Mouse (Mus musculus) midbrain, embryonic 16.5 days (tissue): ENCODE data around the gene Gm14403. TPM values are rescaled to one million over a fixed set of nuclear protein-coding genes. Genes with fewer than 3 reads are reported as not detected.
"Not testable (repeated sequence)": the region's sequence is repeated elsewhere in the genome, so short reads cannot be mapped to it uniquely, and the experiment has no call there.

ENCODE experiments used
- ATAC-seq: fragments of 200-750 bp; cut with Nextera tagmentation; 2 replicates; pipeline ENCODE4 v1.8.0; 2017; ENCODE audit warnings: moderate TSS enrichment
- H3K27ac ChIP-seq: fragments of 300-500 bp; sonication (generic); 2 replicates; pipeline ENCODE4 v1.5.1; 2014; ENCODE audit warnings: mild to moderate bottlenecking, low read length, mixed read lengths
- H3K27me3 ChIP-seq: fragments of 300-500 bp; sonication (generic); 2 replicates; pipeline ENCODE4 v1.6.1; 2014; ENCODE audit warnings: low read depth, low read length, mixed read lengths; ENCODE audit not compliant: control insufficient read depth, insufficient read depth
- H3K36me3 ChIP-seq: fragments of 300-500 bp; sonication (generic); 2 replicates; pipeline ENCODE4 v1.6.1; 2014; ENCODE audit warnings: mild to moderate bottlenecking, low read length, moderate library complexity, mixed read lengths; ENCODE audit not compliant: control insufficient read depth, insufficient read depth
- H3K4me1 ChIP-seq: fragments of 300-500 bp; sonication (generic); 2 replicates; pipeline ENCODE4 v1.6.1; 2014; ENCODE audit warnings: mild to moderate bottlenecking, low read length, mixed read lengths; ENCODE audit not compliant: control insufficient read depth, insufficient read depth
- H3K4me2 ChIP-seq: fragments of 300-500 bp; sonication (generic); 2 replicates; pipeline ENCODE4 v1.6.1; 2014; ENCODE audit warnings: mild to moderate bottlenecking, low read length, mixed read lengths
- H3K4me3 ChIP-seq: fragments of 300-500 bp; sonication (generic); 2 replicates; pipeline ENCODE4 v1.5.1; 2014; ENCODE audit warnings: low read depth, mild to moderate bottlenecking, low read length, moderate library complexity, mixed read lengths
- H3K9ac ChIP-seq: fragments of 300-500 bp; sonication (generic); 2 replicates; pipeline ENCODE4 v1.6.1; 2014; ENCODE audit warnings: low read depth, low read length, mixed read lengths
- H3K9me3 ChIP-seq: fragments of 300-500 bp; sonication (generic); replicated peaks from 2 replicates; pipeline ENCODE4 v1.6.1; 2014; ENCODE audit warnings: mild to moderate bottlenecking, low read length, mixed read lengths; ENCODE audit not compliant: control insufficient read depth, poor library complexity, severe bottlenecking
- WGBS: fragments of 180-500 bp; shearing (Covaris S2); extraction: QIAGEN DNeasy Blood & Tissue Kit; methylation state at CpG from one replicate; pipeline ENCODE4 v1.1.7; 2014; 5-methylcytosine and 5-hydroxymethylcytosine counted together
- polyA plus RNA-seq: library from polyadenylated mRNA; unstranded; fragments of >200 nt; fragmentation: Nextera tagmentation; extraction: Ambion mirVana; gene quantifications from 2 replicates; pipeline ENCODE4 v1.2.1, GENCODE M21; 2015

Gm14403 gene
- polyA plus RNA-seq, 1 experiment from 2014 or later: 3.2 TPM

DNA sequence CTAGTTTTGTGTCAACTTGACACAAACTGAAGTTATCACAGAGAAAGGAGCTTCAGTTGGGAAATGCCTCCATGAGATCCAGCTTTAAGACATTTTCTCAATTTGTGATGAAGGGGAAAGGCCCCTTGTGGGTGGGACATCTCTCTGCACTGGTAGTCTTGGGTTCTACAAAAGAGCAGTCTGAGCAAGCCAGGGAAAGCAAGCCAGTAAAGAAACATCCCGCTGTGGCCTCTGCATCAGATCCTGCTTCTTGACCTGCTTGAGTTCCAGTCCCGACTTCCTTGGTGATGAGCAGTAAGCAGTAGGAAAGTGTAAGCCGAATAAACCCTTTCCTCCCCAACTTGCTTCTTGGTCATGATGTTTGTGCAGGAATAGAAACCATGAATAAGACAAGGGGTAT is 14.0 kb downstream of the Gm14403 start:
- not testable (repeated sequence) for H3K9me3 ChIP-seq, H3K36me3 ChIP-seq, H3K27ac ChIP-seq, H3K9ac ChIP-seq, H3K27me3 ChIP-seq, H3K4me2 ChIP-seq, ATAC-seq, H3K4me3 ChIP-seq, H3K4me1 ChIP-seq
- WGBS: 86% methylated on average over 3 of the region's 3 CpGs

DNA sequence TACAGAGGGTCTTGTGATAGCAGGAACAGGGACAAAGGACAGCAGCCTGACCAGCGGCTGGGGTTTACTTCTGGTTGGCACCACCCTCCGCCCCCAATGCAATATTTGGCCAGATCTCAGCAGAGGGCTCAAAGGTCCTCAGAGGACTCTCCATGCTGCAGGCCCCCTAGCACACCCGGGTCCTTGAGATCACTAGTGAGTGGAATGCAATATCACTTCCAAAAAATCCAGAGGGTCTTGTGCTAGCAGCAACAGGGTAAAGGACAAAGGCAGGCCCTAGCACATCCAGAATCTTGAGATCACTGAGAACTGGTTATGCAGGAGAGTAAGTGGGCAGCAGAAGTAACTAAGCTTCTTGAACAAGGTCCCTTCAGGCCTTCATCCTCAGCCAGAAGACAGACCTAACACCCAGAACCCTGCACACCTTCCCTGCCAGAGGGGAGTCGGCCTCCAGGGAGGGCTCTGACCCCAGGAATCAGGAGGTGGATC is 16.0 kb downstream of the Gm14403 start:
- H3K9me3 ChIP-seq, H3K36me3 ChIP-seq, H3K9ac ChIP-seq, H3K4me1 ChIP-seq, H3K4me2 ChIP-seq, H3K27me3 ChIP-seq, ATAC-seq, H3K27ac ChIP-seq, H3K4me3 ChIP-seq: not testable (repeated sequence)
- WGBS: 89% methylated on average over 4 of the region's 4 CpGs

- H3K4me2 ChIP-seq, H3K27ac ChIP-seq, H3K4me1 ChIP-seq, H3K9ac ChIP-seq, ATAC-seq, H3K4me3 ChIP-seq, H3K9me3 ChIP-seq, H3K27me3 ChIP-seq, H3K36me3 ChIP-seq: not testable (repeated sequence)
- WGBS: 90% methylated on average over 9 of the region's 9 CpGs
Measured at GRCm38 (mm10) chr2:177517746-177518145, 19.7 kb downstream of the Gm14403 start.

DNA sequence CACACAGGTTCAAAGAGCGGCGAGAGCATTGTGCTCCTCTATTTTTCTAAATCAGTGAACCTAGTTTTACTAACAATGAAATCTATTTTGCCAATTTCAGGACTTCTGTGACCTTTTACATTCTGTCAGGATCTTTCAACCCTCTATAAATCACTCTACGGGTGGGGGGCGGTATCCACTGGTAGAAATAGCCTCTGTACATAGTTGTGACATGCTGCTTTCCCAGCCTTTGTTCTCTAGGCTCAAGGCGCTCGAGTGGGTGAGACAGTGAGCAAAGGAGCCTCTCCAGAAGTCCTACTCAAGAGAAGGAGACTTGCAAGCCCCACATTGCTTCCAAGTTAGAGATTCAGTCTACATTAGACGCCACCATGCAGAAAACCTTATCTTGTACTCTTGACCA is 20.3 kb downstream of the Gm14403 start:
- not testable (repeated sequence) for H3K4me3 ChIP-seq, H3K27me3 ChIP-seq, ATAC-seq, H3K36me3 ChIP-seq, H3K4me2 ChIP-seq, H3K9ac ChIP-seq, H3K4me1 ChIP-seq, H3K9me3 ChIP-seq, H3K27ac ChIP-seq
- 87% methylated on average over 7 of the region's 7 CpGs for whole genome bisulfite sequencing

- not testable (repeated sequence) for ATAC-seq, H3K9ac ChIP-seq, H3K4me1 ChIP-seq, H3K4me3 ChIP-seq, H3K4me2 ChIP-seq, H3K36me3 ChIP-seq, H3K27ac ChIP-seq, H3K27me3 ChIP-seq, H3K9me3 ChIP-seq
- WGBS: 73% methylated on average over 1 of the region's 1 CpGs
Measured at GRCm38 (mm10) chr2:177518960-177519359, 20.9 kb downstream of the Gm14403 start.

DNA sequence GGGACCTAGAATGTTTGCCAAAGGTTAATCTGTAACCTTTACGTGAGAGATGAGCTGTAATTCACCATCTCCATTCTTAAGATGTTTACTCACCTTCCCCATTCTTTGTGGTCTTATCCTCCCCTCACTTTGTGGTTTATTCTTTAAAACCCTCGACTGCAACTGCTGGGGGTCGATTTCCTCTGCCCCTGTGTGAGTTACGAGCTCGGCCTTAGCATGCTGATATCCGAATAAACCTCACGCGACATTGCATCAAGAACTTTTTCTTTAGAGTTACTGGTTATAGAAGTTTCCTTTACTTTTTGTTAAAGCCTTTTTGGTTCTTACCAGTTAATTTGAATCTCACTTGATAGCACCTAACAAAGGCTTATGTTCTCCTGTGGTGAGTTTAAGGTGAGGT is 22.0 kb downstream of the Gm14403 start:
- ATAC-seq: no peak

DNA sequence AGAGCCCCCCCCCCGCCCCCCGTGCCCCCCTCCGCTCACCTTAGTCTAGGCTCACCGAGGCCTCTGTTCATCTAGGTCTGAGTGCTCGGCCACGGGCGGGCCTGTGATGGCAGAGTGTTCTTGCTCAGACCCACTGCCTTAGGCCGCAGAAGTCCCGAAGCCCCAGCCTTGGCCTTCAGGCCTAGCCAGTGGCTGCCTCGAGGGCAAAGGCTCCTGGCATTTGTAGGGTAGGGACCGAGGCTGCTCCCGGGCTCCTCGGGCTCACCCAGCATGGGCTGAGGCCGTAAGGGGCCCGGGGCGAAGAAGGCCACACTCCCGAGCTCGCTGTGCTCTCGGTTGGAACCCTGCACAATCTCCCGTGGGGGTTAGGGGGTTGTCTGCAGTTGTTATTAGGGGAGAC is 25.0 kb downstream of the Gm14403 start:
- Histone ChIP-seq H3K9me3 (peaks cover 9% of the 10 kb centered on the region; the same call in 1 of the 2 replicates), H3K27ac (no peak overlapping the region), H3K4me2 (no peak overlapping the region), H3K4me3 (no peak overlapping the region), H3K4me1 (no peaks in the 10 kb centered on the region), H3K9ac (no peak overlapping the region), H3K36me3 (no peaks in the 10 kb centered on the region), H3K27me3 (no peaks in the 10 kb centered on the region)
- WGBS: 91% methylated on average over 20 of the region's 20 CpGs
- ATAC-seq: no peak

More for the DNA sequence above, 22.0 kb downstream of the Gm14403 start:
- Histone ChIP-seq H3K27ac (no peak overlapping the region), H3K36me3 (no peaks in the 10 kb centered on the region), H3K4me3 (no peak overlapping the region), H3K9ac (no peak overlapping the region), H3K27me3 (no peaks in the 10 kb centered on the region), H3K4me2 (no peak overlapping the region), H3K4me1 (no peaks in the 10 kb centered on the region), H3K9me3 (peaks cover 9% of the 10 kb centered on the region; the same call in 1 of the 2 replicates)
- 81% methylated on average over 8 of the region's 8 CpGs for WGBS

DNA sequence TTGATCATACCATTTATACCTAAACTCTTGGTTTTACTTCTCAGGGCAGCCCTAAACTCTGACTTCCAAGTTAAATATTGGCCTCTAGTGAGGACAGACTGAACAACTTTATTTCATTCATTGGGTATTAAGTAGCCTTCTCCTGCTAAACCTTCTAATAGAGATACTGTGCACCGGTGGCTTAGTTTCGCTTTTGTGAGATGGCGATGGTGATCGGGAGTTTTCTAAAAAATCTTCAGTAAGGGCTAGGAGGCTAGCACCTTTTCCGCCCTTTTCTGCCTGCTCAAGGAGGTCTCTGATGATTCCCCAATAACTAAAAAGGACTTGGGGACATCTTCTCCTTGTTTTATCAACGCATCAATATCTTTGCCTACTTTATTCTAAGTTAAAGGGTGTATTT is 25.7 kb downstream of the Gm14403 start:
- not testable (repeated sequence) for H3K4me2 ChIP-seq, H3K9ac ChIP-seq, ATAC-seq, H3K4me3 ChIP-seq, H3K36me3 ChIP-seq, H3K27me3 ChIP-seq, H3K4me1 ChIP-seq, H3K27ac ChIP-seq, H3K9me3 ChIP-seq
- WGBS: 86% methylated on average over 6 of the region's 6 CpGs

DNA sequence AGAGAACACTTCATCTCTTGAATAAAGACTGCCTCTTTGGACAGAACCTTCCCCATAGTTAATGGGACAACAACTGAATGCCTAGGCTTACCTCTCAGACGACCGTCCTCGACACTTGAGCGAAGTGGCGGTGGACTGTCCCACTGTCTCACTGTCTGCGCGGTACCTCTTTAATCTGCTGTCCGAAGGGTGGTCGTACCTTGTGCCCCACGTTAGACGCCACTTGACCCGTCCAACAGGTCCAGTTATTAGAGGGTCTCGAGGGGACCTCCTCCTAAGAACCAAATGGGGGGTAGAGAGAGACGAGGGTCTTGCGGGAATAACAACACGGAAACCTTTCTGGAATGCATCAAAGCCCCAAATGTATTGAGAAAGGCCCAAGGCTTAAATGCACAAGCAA is 26.2 kb downstream of the Gm14403 start:
- ATAC-seq, H3K9ac ChIP-seq, H3K4me1 ChIP-seq: not testable (repeated sequence)

GRCm38 (mm10) chr2:177535876-177536275 is 37.9 kb downstream of the Gm14403 start:
- H3K9me3 ChIP-seq: no peaks in the 10 kb centered on the region
- 81% methylated on average over 9 of the region's 9 CpGs for WGBS

More for the DNA sequence above, 26.2 kb downstream of the Gm14403 start:
- not testable (repeated sequence) for H3K9me3 ChIP-seq, H3K27me3 ChIP-seq, H3K27ac ChIP-seq, H3K4me2 ChIP-seq, H3K4me3 ChIP-seq, H3K36me3 ChIP-seq
- 91% methylated on average over 16 of the region's 16 CpGs for WGBS

More at GRCm38 (mm10) chr2:177535876-177536275, 37.9 kb downstream of the Gm14403 start:
- Histone ChIP-seq H3K36me3 (no peaks in the 10 kb centered on the region), H3K27ac (no peak overlapping the region), H3K4me3 (no peak overlapping the region), H3K9ac (no peak overlapping the region), H3K4me2 (no peak overlapping the region), H3K27me3 (no peaks in the 10 kb centered on the region), H3K4me1 (no peaks in the 10 kb centered on the region)
- no peak for ATAC-seq
